Mouse (Mus musculus) embryonic facial prominence, embryonic 14.5 days (tissue): ENCODE measurements at regions not wholly inside any gene's neighbourhood (a gene's known extent, or its start where the extent isn't known, plus 50 kb on each side); places are given as distances from the start of the nearest gene placed in this dataset.

Experiments used
- ATAC-seq: fragments of 200-750 bp; cut with Nextera tagmentation; 2 replicates; pipeline ENCODE4 v1.8.0; 2017; ENCODE audit warnings: low read depth, moderate number of reproducible peaks, moderate TSS enrichment
- DNase-seq: peaks from one replicate; pipeline ENCODE4 v3.0.0-alpha.2; 2015; ENCODE audit warnings: low spot score
- H3K27ac ChIP-seq: fragments of 300-500 bp; sonication (generic); replicated peaks from 2 replicates; pipeline ENCODE4 v1.5.1; 2014; ENCODE audit warnings: low read depth, mild to moderate bottlenecking, low read length, moderate library complexity
- H3K27me3 ChIP-seq: fragments of 300-500 bp; sonication (generic); replicated peaks from 2 replicates; pipeline ENCODE4 v1.6.1; 2014; ENCODE audit warnings: low read length; ENCODE audit not compliant: control insufficient read depth, insufficient read depth
- H3K36me3 ChIP-seq: fragments of 300-500 bp; sonication (generic); 2 replicates; pipeline ENCODE4 v1.6.1; 2014; ENCODE audit warnings: low read length, mixed read lengths; ENCODE audit not compliant: control insufficient read depth, insufficient read depth
- H3K4me1 ChIP-seq: fragments of 300-500 bp; sonication (generic); 2 replicates; pipeline ENCODE4 v1.6.1; 2014; ENCODE audit warnings: antibody characterized with exemption, low read length; ENCODE audit not compliant: control insufficient read depth, insufficient read depth
- H3K4me2 ChIP-seq: fragments of 300-500 bp; sonication (generic); 2 replicates; pipeline ENCODE4 v1.6.1; 2014; ENCODE audit warnings: low read depth, mild to moderate bottlenecking, low read length, moderate library complexity, mixed read lengths
- H3K4me3 ChIP-seq: fragments of 300-500 bp; sonication (generic); 2 replicates; pipeline ENCODE4 v1.5.1; 2014; ENCODE audit warnings: low read depth, mild to moderate bottlenecking, low read length
- H3K9ac ChIP-seq: fragments of 300-500 bp; sonication (generic); 2 replicates; pipeline ENCODE4 v1.6.1; 2014; ENCODE audit warnings: low read depth, mild to moderate bottlenecking, low read length, moderate library complexity, mixed read lengths
- H3K9me3 ChIP-seq: fragments of 300-500 bp; sonication (generic); 2 replicates; pipeline ENCODE4 v1.6.1; 2016; ENCODE audit warnings: low read length; ENCODE audit not compliant: control insufficient read depth
- WGBS: fragments of 180-500 bp; shearing (Covaris S2); extraction: QIAGEN DNeasy Blood & Tissue Kit; methylation state at CpG from one replicate; pipeline ENCODE4 v1.1.7; 2014; 5-methylcytosine and 5-hydroxymethylcytosine counted together

- 60% methylated on average over 7 of the region's 7 CpGs for WGBS
- no peak for ATAC-seq
Measured at GRCm38 (mm10) chr15:28081147-28081546, 55.5 kb upstream of the Trio start.

DNA sequence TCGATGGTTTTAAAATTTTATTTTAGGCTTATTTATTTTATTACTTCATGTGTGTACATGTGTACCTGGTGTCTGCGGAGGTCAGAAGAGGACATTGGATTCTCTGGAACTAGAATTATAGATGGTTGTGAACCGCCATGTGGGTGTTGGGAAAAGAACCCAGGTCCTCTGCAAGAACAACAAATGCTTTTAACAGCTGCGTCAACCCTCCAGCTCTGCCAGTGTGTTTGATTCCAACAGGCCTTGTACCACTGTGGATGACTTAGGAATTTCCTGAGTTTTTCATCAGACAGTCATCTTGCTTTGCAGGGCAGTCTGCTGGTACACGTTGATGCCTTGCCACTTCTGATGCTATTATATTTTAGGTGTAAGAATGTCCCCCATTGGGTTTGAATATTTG is 56.8 kb upstream of the Trio start:
- DNase-seq (no peak), ATAC-seq (no peak)
- Histone ChIP-seq H3K4me1 (no peaks in the 10 kb centered on the region), H3K9ac (no peak overlapping the region), H3K36me3 (no peaks in the 10 kb centered on the region), H3K9me3 (no peaks in the 10 kb centered on the region), H3K27me3 (no peaks in the 10 kb centered on the region), H3K27ac (no peak overlapping the region), H3K4me3 (no peak overlapping the region), H3K4me2 (no peak overlapping the region)
- whole genome bisulfite sequencing = 82% methylated on average over 5 of the region's 5 CpGs

More at GRCm38 (mm10) chr15:28081147-28081546, 55.5 kb upstream of the Trio start:
- Histone ChIP-seq H3K9me3 (no peaks in the 10 kb centered on the region), H3K9ac (no peak overlapping the region), H3K4me2 (no peak overlapping the region), H3K4me3 (no peak overlapping the region), H3K36me3 (no peaks in the 10 kb centered on the region), H3K27me3 (no peaks in the 10 kb centered on the region), H3K27ac (no peak overlapping the region), H3K4me1 (no peaks in the 10 kb centered on the region)
- no peak for DNase-seq

DNA sequence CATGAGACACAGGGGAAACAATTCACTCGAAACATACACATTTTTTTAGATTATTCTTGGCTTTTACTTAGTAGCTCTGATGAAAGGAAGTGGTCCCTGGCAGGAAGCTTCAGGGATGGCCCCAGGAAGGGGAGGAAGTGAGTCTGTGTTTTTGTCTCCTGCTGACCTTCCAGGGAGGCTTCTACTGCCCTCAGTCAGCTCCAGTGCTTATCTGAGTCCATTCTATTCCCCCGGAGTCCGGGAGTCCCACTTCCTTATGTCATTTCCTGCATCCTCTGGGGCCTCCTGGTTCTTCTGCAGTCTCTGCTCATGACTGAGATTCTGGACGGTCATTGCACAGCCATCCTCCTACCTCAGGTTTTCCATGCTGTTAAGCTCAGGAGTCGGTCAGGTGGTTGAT is 80.3 kb upstream of the Trio start:
- Histone ChIP-seq H3K36me3 (no peaks in the 10 kb centered on the region), H3K27me3 (no peaks in the 10 kb centered on the region), H3K4me1 (no peaks in the 10 kb centered on the region), H3K27ac (no peak overlapping the region), H3K9ac (no peak overlapping the region), H3K9me3 (no peaks in the 10 kb centered on the region), H3K4me3 (no peak overlapping the region), H3K4me2 (no peak overlapping the region)
- WGBS = 74% methylated on average over 5 of the region's 5 CpGs
- no peak for ATAC-seq
- DNase-seq = peak; percentile 22

GRCm38 (mm10) chr15:28109916-28110315 is 84.3 kb upstream of the Trio start:
- ATAC-seq = no peak

DNA sequence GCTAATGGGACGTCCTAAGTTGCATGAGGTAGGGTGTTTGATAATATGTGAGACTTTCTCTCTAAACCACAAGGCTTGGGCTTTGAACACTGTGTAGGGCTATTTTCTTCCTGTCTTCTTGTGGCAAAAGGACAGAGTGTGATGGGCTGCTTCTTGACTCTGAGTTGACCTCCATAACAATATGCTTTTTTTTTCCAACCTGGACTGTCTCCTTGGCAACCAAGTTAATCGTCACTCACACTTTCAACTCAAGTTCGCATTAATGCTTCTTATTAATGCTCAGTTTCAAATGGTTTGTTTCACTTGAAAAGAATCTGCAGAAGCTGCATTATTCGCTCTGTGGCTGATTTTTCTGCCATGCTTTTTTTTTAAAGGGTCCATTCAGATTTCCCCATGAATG is 87.8 kb upstream of the Trio start:
- 69% methylated on average over 4 of the region's 4 CpGs for WGBS
- Histone ChIP-seq H3K36me3 (no peaks in the 10 kb centered on the region), H3K27ac (no peak overlapping the region), H3K4me1 (no peaks in the 10 kb centered on the region), H3K9me3 (no peaks in the 10 kb centered on the region), H3K4me3 (no peak overlapping the region), H3K9ac (no peak overlapping the region), H3K4me2 (no peak overlapping the region), H3K27me3 (no peaks in the 10 kb centered on the region)
- no peak for DNase-seq
- no peak for ATAC-seq

More at GRCm38 (mm10) chr15:28109916-28110315, 84.3 kb upstream of the Trio start:
- Histone ChIP-seq H3K27ac (no peak overlapping the region), H3K9me3 (no peaks in the 10 kb centered on the region), H3K27me3 (no peaks in the 10 kb centered on the region), H3K4me2 (no peak overlapping the region), H3K4me1 (no peaks in the 10 kb centered on the region), H3K36me3 (no peaks in the 10 kb centered on the region), H3K4me3 (no peak overlapping the region), H3K9ac (no peak overlapping the region)
- 84% methylated on average over 8 of the region's 8 CpGs for WGBS
- DNase-seq = no peak

DNA sequence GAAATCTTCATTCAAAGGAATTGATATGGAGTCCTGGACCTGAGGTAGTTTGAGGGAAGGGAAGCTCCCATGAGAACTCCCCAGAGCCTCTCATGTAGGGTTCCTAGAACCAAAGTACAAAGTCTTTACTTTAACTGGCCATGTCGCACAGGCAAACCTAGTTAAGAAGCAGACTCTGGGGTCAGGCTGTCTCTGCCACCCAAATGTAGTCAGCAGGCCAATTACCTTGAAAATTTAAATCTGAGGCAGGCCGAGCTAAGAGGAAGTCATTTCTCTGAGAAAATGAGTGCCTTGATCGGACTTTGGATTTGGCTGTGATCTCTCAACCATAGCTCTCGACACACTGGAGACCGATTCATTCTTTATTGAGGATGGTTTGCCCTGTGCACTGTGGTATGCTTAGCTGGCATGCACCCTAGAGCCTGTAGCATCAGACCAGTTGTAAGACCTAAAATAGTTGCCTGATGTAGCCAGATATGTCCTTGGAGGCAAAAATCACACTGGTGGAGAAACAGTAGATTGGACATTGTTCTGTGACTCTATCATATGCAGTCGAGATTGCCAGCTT is 88.6 kb upstream of the Trio start:
- DNase-seq (no peak), ATAC-seq (no peak)
- Histone ChIP-seq H3K4me3 (no peak overlapping the region), H3K27ac (no peak overlapping the region), H3K4me1 (no peaks in the 10 kb centered on the region), H3K27me3 (no peaks in the 10 kb centered on the region), H3K9ac (no peak overlapping the region), H3K4me2 (no peak overlapping the region), H3K36me3 (no peaks in the 10 kb centered on the region), H3K9me3 (no peaks in the 10 kb centered on the region)
- 85% methylated on average over 6 of the region's 6 CpGs for WGBS

- no peaks in the 10 kb centered on the region for H3K27me3 ChIP-seq
- H3K9me3 ChIP-seq = no peaks in the 10 kb centered on the region
- H3K4me2 ChIP-seq = no peak overlapping the region
- no peak overlapping the region for H3K27ac ChIP-seq
- H3K9ac ChIP-seq = no peak overlapping the region
- H3K4me1 ChIP-seq = no peaks in the 10 kb centered on the region
- H3K36me3 ChIP-seq = no peaks in the 10 kb centered on the region
- WGBS = 77% methylated on average over 3 of the region's 3 CpGs
- no peak for ATAC-seq
- no peak overlapping the region for H3K4me3 ChIP-seq
- DNase-seq = no peak
Measured at GRCm38 (mm10) chr15:28126846-28127245, 76.7 kb upstream of the Dnah5 start.

DNA sequence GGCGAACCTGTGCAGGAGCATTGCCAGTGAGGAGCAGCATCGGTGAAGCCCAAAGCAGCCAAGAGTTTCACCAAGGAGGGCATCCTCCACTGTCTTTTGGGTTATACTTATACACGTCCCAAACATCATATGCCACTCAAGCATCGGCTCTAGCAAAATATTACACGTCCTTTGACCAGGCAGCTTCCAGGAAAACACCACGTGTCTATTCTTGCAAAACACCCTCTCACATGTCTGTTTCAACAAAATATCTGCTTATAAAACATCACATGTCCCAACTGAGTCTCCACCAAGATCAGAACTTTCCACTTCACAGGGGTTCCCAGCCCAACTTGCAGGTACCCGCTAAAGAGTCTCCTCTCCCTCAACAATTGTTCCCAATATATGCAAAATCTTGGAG is 74.0 kb upstream of the Dnah5 start:
- 96% methylated on average over 7 of the region's 7 CpGs for WGBS

DNA sequence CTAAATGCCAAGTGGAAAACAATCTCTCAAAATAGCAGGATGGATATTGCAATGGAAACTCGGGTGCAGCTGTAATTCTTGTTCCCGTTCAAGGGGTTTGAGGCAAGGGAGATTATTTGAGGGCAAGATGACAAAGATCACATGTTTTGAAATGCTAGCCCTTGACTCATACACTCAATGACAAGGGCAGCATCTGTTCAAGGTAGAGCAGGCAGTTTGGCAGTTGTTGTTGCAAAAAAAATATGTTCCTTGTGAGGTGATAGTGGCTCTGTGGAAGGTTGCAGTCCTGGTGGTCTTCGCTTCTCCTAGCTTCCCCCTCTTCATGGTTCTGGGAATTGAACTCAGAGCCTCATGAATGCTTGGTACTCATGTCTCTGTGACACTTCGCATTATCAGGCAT is 72.0 kb upstream of the Dnah5 start:
- H3K4me1 ChIP-seq = no peaks in the 10 kb centered on the region
- H3K36me3 ChIP-seq = no peaks in the 10 kb centered on the region
- H3K27ac ChIP-seq = no peak overlapping the region
- H3K4me2 ChIP-seq = no peak overlapping the region
- ATAC-seq (no peak), DNase-seq (no peak)
- no peaks in the 10 kb centered on the region for H3K27me3 ChIP-seq
- H3K9ac ChIP-seq = no peak overlapping the region
- no peaks in the 10 kb centered on the region for H3K9me3 ChIP-seq
- H3K4me3 ChIP-seq = no peak overlapping the region
- WGBS = 86% methylated on average over 4 of the region's 4 CpGs

More for the DNA sequence above, 74.0 kb upstream of the Dnah5 start:
- Histone ChIP-seq H3K4me1 (no peaks in the 10 kb centered on the region), H3K4me3 (no peak overlapping the region), H3K36me3 (no peaks in the 10 kb centered on the region), H3K27ac (no peak overlapping the region), H3K9ac (no peak overlapping the region), H3K27me3 (no peaks in the 10 kb centered on the region), H3K9me3 (no peaks in the 10 kb centered on the region), H3K4me2 (no peak overlapping the region)
- ATAC-seq (no peak), DNase-seq (no peak)
